Mouse (Mus musculus): ENCODE data around the gene Garnl3. TPM values are rescaled to one million over a fixed set of nuclear protein-coding genes. Genes with fewer than 3 reads are reported as not detected.

The Garnl3 gene
- total RNA-seq, 2 experiments from 2014 or later = 0.49 to 1.7 TPM

Other genes starting within 250 kb of the Garnl3 start
- gene Rpl12, start 170.1 kb downstream of the Garnl3 start, total RNA-seq (2021) = 10 to 100 TPM; 52.0 to 67.4 TPM
- 10 to 100 TPM; 10.4 to 13.5 TPM for gene Lrsam1, start 170.0 kb downstream of the Garnl3 start, total RNA-seq (2021)
- gene Slc2a8, start 149.6 kb downstream of the Garnl3 start, total RNA-seq (2021) = 1 to 10 TPM; 9.5 to 9.6 TPM
- 10 to 100 TPM; 64.2 to 68.7 TPM for gene Angptl2, start 84.4 kb upstream of the Garnl3 start, total RNA-seq (2021)
- 1 to 10 TPM; 2.3 to 2.5 TPM for gene Ralgps1, start 239.8 kb upstream of the Garnl3 start, total RNA-seq (2021)

Data from gastrocnemius, postnatal 25 days (tissue).